Mouse (Mus musculus): Measurements from ENCODE around the gene Tmem150b.

DNA sequence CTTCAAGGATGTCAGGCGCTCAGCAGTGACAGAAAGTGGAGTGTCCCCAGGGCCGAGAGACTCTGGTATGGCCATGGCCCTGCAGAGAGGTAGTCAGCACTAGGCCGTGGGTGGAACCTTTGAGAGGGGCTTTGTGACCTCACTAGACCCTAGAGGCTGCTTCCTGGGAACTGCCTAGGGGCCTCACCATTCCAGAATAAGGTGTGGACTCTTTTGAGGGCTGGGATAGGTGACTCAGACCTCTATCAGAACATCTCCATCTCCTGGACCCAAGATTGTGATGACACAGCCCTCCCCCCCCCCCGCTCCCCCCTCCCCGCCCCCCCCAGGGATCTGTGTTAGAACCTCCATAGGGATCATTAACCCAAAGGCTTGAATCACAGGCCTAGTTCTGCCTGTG lies 46.2 kb upstream of the Tmem150b start, which contains the start of gene Fam71e2:
- TF ChIP-seq TAL1 (IDR thresholded peaks at IDR 0.05; ENCODE audit: low read length) (no peak), GATA1 (IDR thresholded peaks at IDR 0.05; ENCODE audit: low read length) (no peak)

Data from erythroblast, embryonic 14.5 days (primary cell).